Comparison of ENCODE assay signal across 8 mouse cellular contexts in genomic region chr8:62952481-62952880, GRCm38 (mm10). TPM values are rescaled to one million over a fixed set of nuclear protein-coding genes. Genes with fewer than 3 reads are reported as not detected.
DNase-seq lines count a peak whose midpoint lies in the region; ATAC-seq lines count a peak whose summit lies in the region.
"Had no signal": no experiment of that assay in that cellular context is flagged by ENCODE, and none has a peak within 500 bp of the region (broad histone marks: within the 10 kb centered on the region; RNA-seq: fewer than 3 reads in every experiment).

No protein-coding gene starts in this region.

- H3K27ac ChIP-seq in hindbrain, embryonic 15.5 days (replicated peaks), result 0 out of 2 replicates have a peak overlapping the region, but pooled peaks have one; percentile 11
- no peak overlapping the region for H3K27ac ChIP-seq in midbrain, embryonic 11.5 days (ENCODE audit: low read depth, low read length)

- H3K36me3 ChIP-seq in hindbrain, embryonic 15.5 days, result no peaks in the 10 kb centered on the region
- no peaks in the 10 kb centered on the region for H3K36me3 ChIP-seq in midbrain, embryonic 11.5 days (ENCODE audit: control insufficient read depth, insufficient read depth, low read length)

- 6% methylated on average over 3 of the region's 3 CpGs for WGBS in hindbrain, embryonic 15.5 days
- 24% methylated on average over 3 of the region's 3 CpGs for WGBS in midbrain, embryonic 11.5 days

- peak overlapping the region; percentile 80 for H3K9ac ChIP-seq in hindbrain, embryonic 15.5 days
- no peak overlapping the region for H3K9ac ChIP-seq in midbrain, embryonic 11.5 days (ENCODE audit: low read length)

- DNase-seq in brain, adult 2 months (ENCODE audit: low read depth, low spot score), result peak; percentile 59
- DNase-seq in embryo, embryonic 11.5 days (ENCODE audit: low read depth, low spot score), result peak; percentile 5
- DNase-seq in midbrain, embryonic 11.5 days (ENCODE audit: low spot score, missing footprints), result peak; percentile 89
- DNase-seq in yolk sac, embryonic 10.5 days (ENCODE audit: low spot score), result no peak
- DNase-seq in ovary, postnatal 36 days (ENCODE audit: low spot score), result no peak
- DNase-seq in B cell, adult 2 months, result no peak

- peak; percentile 45 for ATAC-seq in hindbrain, embryonic 15.5 days (ENCODE audit: low FRiP score, low read depth)
- ATAC-seq in midbrain, embryonic 11.5 days (ENCODE audit: low FRiP score), result peak; percentile 9; the same call in 1 of the 2 replicates

- H3K4me1 ChIP-seq in hindbrain, embryonic 15.5 days (replicated peaks), result no peaks in the 10 kb centered on the region
- H3K4me1 ChIP-seq in midbrain, embryonic 11.5 days (ENCODE audit: control insufficient read depth, insufficient read depth, low read length), result no peaks in the 10 kb centered on the region

- H3K9me3 ChIP-seq in hindbrain, embryonic 15.5 days, result no peaks in the 10 kb centered on the region
- no peaks in the 10 kb centered on the region for H3K9me3 ChIP-seq in midbrain, embryonic 11.5 days (ENCODE audit: control insufficient read depth, low read length)

- H3K4me2 ChIP-seq in hindbrain, embryonic 15.5 days, result peak overlapping the region; percentile 75
- peak overlapping the region; percentile 93; the same call in 1 of the 2 replicates for H3K4me2 ChIP-seq in midbrain, embryonic 11.5 days

- no peaks in the 10 kb centered on the region for H3K27me3 ChIP-seq in hindbrain, embryonic 15.5 days
- no peaks in the 10 kb centered on the region for H3K27me3 ChIP-seq in midbrain, embryonic 11.5 days (ENCODE audit: control insufficient read depth, insufficient read depth, low read length)

- H3K4me3 ChIP-seq in hindbrain, embryonic 15.5 days, result peak overlapping the region; percentile 85
- H3K4me3 ChIP-seq in midbrain, embryonic 11.5 days (ENCODE audit: low read depth, low read length), result peak overlapping the region; percentile 55; the same call in 1 of the 2 replicates

RNA-seq across cellular contexts. Expression of gene Spock3, which starts 1.7 kb away (rescaled TPM):
- 81.3 and 85.1 TPM in 2 replicates for polyA plus RNA-seq in hindbrain, embryonic 15.5 days (2015; fragmentation: Nextera tagmentation; extraction: Ambion mirVana)
- polyA plus RNA-seq in midbrain, embryonic 11.5 days (2014; fragmentation: Nextera tagmentation; extraction: Ambion mirVana), result 7.9 and 9.7 TPM in 2 replicates
- polyA plus RNA-seq: liver, adult 2 months had no signal

Comparison
In these comparisons a context has a peak if more than half of its experiments do, and no peak if none do; other contexts are left out.
1. DNase-seq: peak in brain, adult 2 months (single experiment), embryo, embryonic 11.5 days (single experiment) and midbrain, embryonic 11.5 days (single experiment); none in yolk sac, embryonic 10.5 days (single experiment), ovary, postnatal 36 days (single experiment) and B cell, adult 2 months (0 of 2).